Mouse (Mus musculus): ENCODE results near the gene Agpat2. TPM values are rescaled to one million over a fixed set of nuclear protein-coding genes. Genes with fewer than 3 reads are reported as not detected.

Agpat2 gene
- polyA plus RNA-seq, 1 experiment, result 134 TPM

DNA sequence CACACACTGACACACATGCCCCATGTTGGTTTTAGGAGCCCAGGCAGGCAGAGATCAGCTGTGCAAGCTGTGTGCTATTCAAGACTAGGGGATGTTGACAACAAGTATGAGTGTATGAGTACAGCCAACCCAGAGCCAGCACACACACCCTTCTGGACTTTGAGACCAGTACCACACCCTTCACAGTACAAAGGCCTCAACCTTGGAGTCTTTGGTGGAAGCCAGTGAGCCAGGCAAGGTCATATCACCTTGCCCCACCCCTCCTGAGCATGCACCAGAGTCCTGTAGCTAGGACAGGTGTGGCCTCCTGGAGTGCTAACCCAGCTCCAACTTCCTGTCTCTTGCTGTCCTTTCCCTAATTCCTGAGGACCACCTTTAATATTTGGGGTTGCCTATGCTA, 6.8 kb upstream of the Agpat2 start:
- TF ChIP-seq CTCF (IDR thresholded peaks at IDR 0.05; ENCODE audit: insufficient read depth, low read length), result no peak
- no peak for TF ChIP-seq POLR2A (IDR thresholded peaks at IDR 0.05; ENCODE audit: borderline replicate concordance, extremely low read depth, low read depth, low read length)
- no peak overlapping the region for H3K4me3 ChIP-seq (replicated peaks; ENCODE audit: extremely low read depth, low read depth, low read length)
- no peak for DNase-seq
- peaks cover 7% of the 10 kb centered on the region for H3K4me1 ChIP-seq (ENCODE audit: control insufficient read depth, insufficient read depth, low read length)

DNA sequence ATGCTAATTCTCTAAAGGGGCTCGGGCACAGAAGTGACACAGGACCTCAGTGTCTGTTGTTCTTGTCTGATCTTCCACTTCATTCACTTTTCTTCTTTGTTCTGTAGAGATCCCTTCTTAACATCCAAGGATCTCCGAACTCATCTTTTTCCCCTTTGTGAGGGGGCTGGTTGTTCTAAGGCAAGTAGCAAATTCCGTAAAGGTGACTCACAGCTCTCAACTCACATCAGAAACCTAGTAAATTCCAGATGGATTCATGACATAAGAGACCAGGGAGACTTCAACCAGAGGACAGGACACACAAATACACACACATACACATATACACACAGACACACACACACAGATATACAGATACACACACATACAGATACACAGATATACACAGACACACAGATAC, 6.3 kb upstream of the Agpat2 start:
- DNase-seq, result no peak
- Histone ChIP-seq H3K4me1 (ENCODE audit: control insufficient read depth, insufficient read depth, low read length) (peaks cover 8% of the 10 kb centered on the region), H3K4me3 (replicated peaks; ENCODE audit: extremely low read depth, low read depth, low read length) (no peak overlapping the region)
- 68% methylated on average over 3 of the region's 3 CpGs for WGBS
- no peak for TF ChIP-seq CTCF (IDR thresholded peaks at IDR 0.05; ENCODE audit: insufficient read depth, low read length)
- TF ChIP-seq POLR2A (IDR thresholded peaks at IDR 0.05; ENCODE audit: borderline replicate concordance, extremely low read depth, low read depth, low read length), result no peak

DNA sequence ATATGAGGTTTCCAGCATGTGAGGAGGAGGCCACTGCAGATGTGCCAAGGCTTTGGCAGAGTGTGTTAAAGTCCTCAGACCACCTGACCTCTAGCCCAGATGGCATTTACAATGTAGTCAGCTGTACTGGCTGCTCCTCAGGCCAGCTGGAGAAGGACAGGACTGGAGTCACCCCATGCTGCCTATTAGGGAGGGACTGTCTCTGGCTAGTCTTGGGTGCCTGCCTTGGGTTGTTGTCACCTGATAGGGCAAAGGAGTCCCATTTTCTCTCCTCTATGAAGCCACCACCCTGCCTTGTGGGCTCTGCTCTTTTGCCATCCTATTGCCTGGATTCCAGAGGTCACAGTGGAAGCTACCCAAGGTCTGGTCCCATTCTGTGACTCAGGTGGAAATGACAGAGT, 5.0 kb upstream of the Agpat2 start:
- no peak for DNase-seq
- no peak overlapping the region for H3K4me3 ChIP-seq (replicated peaks; ENCODE audit: extremely low read depth, low read depth, low read length)
- peaks cover 13% of the 10 kb centered on the region for H3K4me1 ChIP-seq (ENCODE audit: control insufficient read depth, insufficient read depth, low read length)
- TF ChIP-seq POLR2A (IDR thresholded peaks at IDR 0.05; ENCODE audit: borderline replicate concordance, extremely low read depth, low read depth, low read length), result no peak

DNA sequence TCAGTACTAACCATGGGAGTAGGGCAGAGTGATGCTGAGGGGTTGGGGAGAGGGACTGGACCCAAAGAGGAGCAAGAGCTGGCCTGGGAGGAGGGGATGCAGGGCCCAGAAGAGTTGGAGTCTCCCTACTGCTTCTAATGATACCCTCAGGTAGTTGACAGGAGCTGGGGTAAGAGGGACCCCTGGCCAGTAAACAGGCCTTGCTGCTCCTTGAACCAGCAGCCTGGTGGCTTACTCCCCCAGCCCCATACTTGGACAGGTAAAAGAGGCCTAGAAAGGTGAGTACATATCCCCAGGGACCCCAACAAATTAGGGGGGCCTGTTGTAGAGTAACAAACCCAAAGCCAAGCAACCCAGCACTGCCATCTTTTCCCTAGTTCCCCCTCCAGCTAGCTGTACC, 4.6 kb upstream of the Agpat2 start:
- no peak for DNase-seq
- H3K4me3 ChIP-seq (replicated peaks; ENCODE audit: extremely low read depth, low read depth, low read length), result no peak overlapping the region
- TF ChIP-seq POLR2A (IDR thresholded peaks at IDR 0.05; ENCODE audit: borderline replicate concordance, extremely low read depth, low read depth, low read length), result no peak
- TF ChIP-seq CTCF (IDR thresholded peaks at IDR 0.05; ENCODE audit: insufficient read depth, low read length), result no peak
- H3K4me1 ChIP-seq (ENCODE audit: control insufficient read depth, insufficient read depth, low read length), result peaks cover 13% of the 10 kb centered on the region

DNA sequence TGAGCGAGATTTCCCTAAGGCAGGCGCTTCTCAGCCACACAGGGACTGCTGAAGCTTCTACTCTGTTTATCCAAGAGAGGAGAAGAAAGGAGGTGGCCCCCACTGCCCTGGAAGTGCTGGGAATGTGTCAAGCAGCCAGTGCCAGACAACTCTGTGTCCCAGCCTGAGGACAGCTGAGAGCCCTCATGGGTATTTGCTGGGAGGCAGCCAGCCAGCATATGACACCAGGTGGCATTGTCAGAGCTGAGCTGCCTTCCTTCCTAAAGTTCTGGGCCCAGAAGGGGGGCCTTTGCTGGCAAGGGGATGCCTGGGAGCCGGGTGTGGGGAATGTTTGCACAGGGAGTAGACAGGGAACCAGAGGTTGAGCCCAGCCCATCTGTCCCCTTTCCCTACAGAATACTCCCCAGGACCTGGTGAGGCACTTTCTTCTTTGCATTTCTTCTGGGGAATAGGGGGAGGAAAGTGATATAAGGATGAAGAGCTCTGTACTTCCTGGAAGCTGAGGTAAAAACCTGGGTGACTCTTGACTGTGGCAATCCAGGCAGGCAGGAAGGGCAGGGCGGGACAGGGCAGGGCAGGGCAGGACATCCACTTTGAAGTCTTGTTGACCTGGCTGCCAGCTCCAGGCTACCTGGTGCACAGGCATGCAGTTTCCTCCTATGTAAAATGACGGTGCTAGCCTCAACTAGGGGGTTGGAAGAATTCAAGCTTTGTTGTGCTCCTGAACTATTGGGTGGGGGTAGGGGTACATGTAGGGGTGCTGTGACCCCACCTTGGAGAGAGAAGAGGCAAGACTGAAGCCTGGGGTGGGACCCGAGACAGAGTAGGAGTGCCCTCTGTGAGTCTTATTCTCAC, 3.1 kb upstream of the Agpat2 start:
- 35% methylated on average over 6 of the region's 6 CpGs for WGBS
- DNase-seq, result no peak

DNA sequence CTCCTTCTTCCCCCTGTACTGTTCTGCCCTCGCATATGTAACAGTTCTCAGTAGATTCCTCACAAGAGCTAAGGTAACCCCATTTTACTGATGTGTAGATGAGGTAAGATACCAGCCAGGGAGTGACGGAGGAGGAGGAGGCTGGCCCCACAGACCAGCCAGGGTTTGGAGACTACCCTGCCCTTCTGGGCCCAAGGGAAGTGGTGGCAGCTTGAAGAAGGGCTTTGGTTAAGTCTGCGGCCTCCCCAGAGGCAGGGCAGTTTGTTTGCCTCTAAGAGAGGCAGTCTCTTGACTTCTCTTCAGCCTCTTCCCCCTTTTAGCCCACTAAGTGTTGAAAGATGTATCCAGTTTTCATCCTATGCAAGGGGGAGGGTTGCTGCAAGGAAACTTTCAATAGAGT, 2.4 kb upstream of the Agpat2 start:
- no peak for TF ChIP-seq CTCF (IDR thresholded peaks at IDR 0.05; ENCODE audit: insufficient read depth, low read length)
- no peak for TF ChIP-seq POLR2A (IDR thresholded peaks at IDR 0.05; ENCODE audit: borderline replicate concordance, extremely low read depth, low read depth, low read length)
- DNase-seq, result no peak
- peaks cover 15% of the 10 kb centered on the region for H3K4me1 ChIP-seq (ENCODE audit: control insufficient read depth, insufficient read depth, low read length)
- no peak overlapping the region for H3K4me3 ChIP-seq (replicated peaks; ENCODE audit: extremely low read depth, low read depth, low read length)
- 55% methylated on average over 3 of the region's 3 CpGs for WGBS

More for the DNA sequence above, 3.1 kb upstream of the Agpat2 start:
- Histone ChIP-seq H3K4me1 (ENCODE audit: control insufficient read depth, insufficient read depth, low read length) (peaks cover 15% of the 10 kb centered on the region), H3K4me3 (replicated peaks; ENCODE audit: extremely low read depth, low read depth, low read length) (no peak overlapping the region)
- TF ChIP-seq CTCF (IDR thresholded peaks at IDR 0.05; ENCODE audit: insufficient read depth, low read length), result no peak
- TF ChIP-seq POLR2A (IDR thresholded peaks at IDR 0.05; ENCODE audit: borderline replicate concordance, extremely low read depth, low read depth, low read length), result no peak

DNA sequence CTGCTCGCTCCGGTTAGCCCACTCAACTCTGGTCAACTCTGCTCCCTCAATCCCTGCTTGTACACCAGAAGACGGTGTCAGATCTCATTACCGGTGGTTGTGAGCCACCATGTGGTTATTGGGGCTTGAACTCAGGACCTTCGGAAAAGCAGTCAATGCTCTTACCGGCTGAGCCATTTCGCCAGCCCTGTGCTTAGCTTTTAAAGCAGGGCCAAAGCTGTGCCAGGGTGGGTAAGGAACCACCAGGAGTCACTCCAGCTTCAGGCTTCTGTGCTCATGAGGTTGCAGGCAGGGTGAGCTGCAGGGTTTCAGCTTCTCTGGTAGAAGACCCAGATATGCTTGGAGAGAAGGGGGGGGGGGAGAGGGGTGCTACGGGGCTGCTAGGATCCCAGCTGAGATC, 1.1 kb upstream of the Agpat2 start:
- TF ChIP-seq POLR2A (IDR thresholded peaks at IDR 0.05; ENCODE audit: borderline replicate concordance, extremely low read depth, low read depth, low read length) (no peak), CTCF (IDR thresholded peaks at IDR 0.05; ENCODE audit: insufficient read depth, low read length) (0 out of 2 replicates have a peak, but pooled peaks have one; percentile 14)
- WGBS, result 82% methylated on average over 8 of the region's 8 CpGs
- Histone ChIP-seq H3K4me3 (replicated peaks; ENCODE audit: extremely low read depth, low read depth, low read length) (no peak overlapping the region), H3K4me1 (ENCODE audit: control insufficient read depth, insufficient read depth, low read length) (peaks cover 15% of the 10 kb centered on the region)
- DNase-seq, result no peak

DNA sequence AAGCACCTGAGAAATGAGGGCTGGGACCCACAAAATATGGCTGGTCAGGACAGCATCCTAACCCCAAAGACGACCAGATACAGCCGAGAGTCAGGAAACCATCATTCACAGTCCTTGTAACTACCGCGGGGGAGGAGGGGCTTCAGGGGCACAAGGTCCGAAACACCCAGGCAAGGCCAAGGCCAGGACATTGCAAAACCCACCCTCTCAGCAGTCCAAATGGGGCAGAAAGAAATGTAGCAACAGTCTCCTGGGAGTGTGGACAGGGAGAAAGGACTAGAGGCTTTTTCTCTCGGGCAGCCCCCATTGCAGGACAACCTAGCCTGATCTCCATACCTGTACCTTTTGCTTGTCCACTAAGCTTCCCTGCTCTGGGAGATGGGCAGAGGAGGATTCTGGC, 1.1 kb downstream of the Agpat2 start:
- Histone ChIP-seq H3K4me1 (ENCODE audit: control insufficient read depth, insufficient read depth, low read length) (peaks cover 15% of the 10 kb centered on the region), H3K4me3 (replicated peaks; ENCODE audit: extremely low read depth, low read depth, low read length) (peak overlapping the region; percentile 89)
- TF ChIP-seq CTCF (IDR thresholded peaks at IDR 0.05; ENCODE audit: insufficient read depth, low read length), result no peak
- TF ChIP-seq POLR2A (IDR thresholded peaks at IDR 0.05; ENCODE audit: borderline replicate concordance, extremely low read depth, low read depth, low read length), result no peak
- WGBS, result 6% methylated on average over 6 of the region's 6 CpGs
- no peak for DNase-seq

DNA sequence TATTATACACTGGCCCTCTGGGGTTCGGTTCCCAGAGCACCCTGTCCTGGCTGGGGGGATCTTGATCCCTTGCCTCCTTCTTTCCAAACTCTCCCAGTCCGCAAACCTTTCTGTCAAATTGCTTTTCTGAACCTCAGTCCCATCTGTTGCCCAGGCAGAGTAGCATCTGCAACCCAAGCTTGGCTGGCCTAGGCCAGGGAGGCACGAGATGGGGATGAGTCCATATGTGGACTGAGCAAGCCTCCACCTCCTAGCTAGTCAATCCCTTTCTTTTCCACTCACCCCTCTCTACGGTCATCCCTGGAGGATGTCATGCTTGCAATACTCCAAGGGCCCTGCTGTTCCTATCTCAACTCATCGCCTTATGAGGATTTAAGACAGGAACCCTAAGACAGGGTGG, 1.6 kb downstream of the Agpat2 start:
- peaks cover 15% of the 10 kb centered on the region for H3K4me1 ChIP-seq (ENCODE audit: control insufficient read depth, insufficient read depth, low read length)
- no peak for TF ChIP-seq POLR2A (IDR thresholded peaks at IDR 0.05; ENCODE audit: borderline replicate concordance, extremely low read depth, low read depth, low read length)
- no peak for TF ChIP-seq CTCF (IDR thresholded peaks at IDR 0.05; ENCODE audit: insufficient read depth, low read length)
- H3K4me3 ChIP-seq (replicated peaks; ENCODE audit: extremely low read depth, low read depth, low read length), result no peak overlapping the region
- 77% methylated on average over 5 of the region's 5 CpGs for WGBS
- no peak for DNase-seq

DNA sequence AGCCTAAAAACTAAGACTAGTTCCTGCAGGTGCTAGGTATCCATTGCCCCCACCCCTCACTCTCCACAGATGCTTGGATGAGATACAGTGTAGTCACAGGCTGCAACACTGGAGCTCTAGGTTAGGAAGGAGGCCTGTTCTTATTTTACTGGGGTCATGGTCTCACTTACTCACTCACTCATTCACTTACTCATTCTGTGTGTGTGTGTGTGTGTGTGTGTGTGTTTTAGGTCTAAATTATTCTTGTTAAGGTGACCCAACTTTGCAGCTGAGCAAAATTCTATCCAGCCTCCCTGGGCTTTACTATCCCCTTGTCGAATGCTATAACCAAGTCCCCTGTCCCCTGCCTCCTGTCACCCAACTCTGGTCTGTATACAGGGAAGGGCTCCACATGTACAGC, 2.6 kb downstream of the Agpat2 start:
- Histone ChIP-seq H3K4me1 (ENCODE audit: control insufficient read depth, insufficient read depth, low read length) (peaks cover 11% of the 10 kb centered on the region), H3K4me3 (replicated peaks; ENCODE audit: extremely low read depth, low read depth, low read length) (no peak overlapping the region)
- WGBS, result 85% methylated on average over 1 of the region's 1 CpGs
- no peak for DNase-seq
- TF ChIP-seq POLR2A (IDR thresholded peaks at IDR 0.05; ENCODE audit: borderline replicate concordance, extremely low read depth, low read depth, low read length) (no peak), CTCF (IDR thresholded peaks at IDR 0.05; ENCODE audit: insufficient read depth, low read length) (no peak)

All from lung, adult 2 months (tissue).